ENCODE assay signal across 8 mouse cellular contexts in genomic region chr4:153806820-153807436, GRCm38 (mm10).
DNase-seq lines count a peak whose midpoint lies in the region; ATAC-seq and TF ChIP-seq lines count a peak whose summit lies in the region.

No protein-coding gene starts in this region.

- H3K9ac ChIP-seq in forebrain, embryonic 14.5 days (ENCODE audit: low read length), result peak overlapping the region; percentile 6; the same call in 1 of the 2 replicates
- peak overlapping the region; percentile 2 for H3K9ac ChIP-seq in midbrain, embryonic 11.5 days (ENCODE audit: low read length)
- no peak overlapping the region for H3K9ac ChIP-seq in stomach, postnatal 0 days (ENCODE audit: low read length)

- TF ChIP-seq EP300 in stomach, postnatal 0 days (optimal IDR thresholded peaks at IDR 0.05), result no peak

- H3K27me3 ChIP-seq in forebrain, embryonic 14.5 days (replicated peaks; ENCODE audit: control insufficient read depth, insufficient read depth, low read length), result no peaks in the 10 kb centered on the region
- no peaks in the 10 kb centered on the region; the same call in 1 of the 2 replicates for H3K27me3 ChIP-seq in midbrain, embryonic 11.5 days (ENCODE audit: control insufficient read depth, insufficient read depth, low read length)
- H3K27me3 ChIP-seq in stomach, postnatal 0 days (ENCODE audit: control insufficient read depth, insufficient read depth, low read length), result no peaks in the 10 kb centered on the region

- H3K36me3 ChIP-seq in forebrain, embryonic 14.5 days (ENCODE audit: control insufficient read depth, insufficient read depth, low read length), result no peaks in the 10 kb centered on the region
- no peaks in the 10 kb centered on the region for H3K36me3 ChIP-seq in midbrain, embryonic 11.5 days (ENCODE audit: control insufficient read depth, insufficient read depth, low read length)
- no peaks in the 10 kb centered on the region for H3K36me3 ChIP-seq in stomach, postnatal 0 days (ENCODE audit: control insufficient read depth, insufficient read depth, low read length)

- no peaks in the 10 kb centered on the region for H3K9me3 ChIP-seq in forebrain, embryonic 14.5 days (replicated peaks; ENCODE audit: control insufficient read depth, low read length)
- no peaks in the 10 kb centered on the region for H3K9me3 ChIP-seq in midbrain, embryonic 11.5 days (ENCODE audit: control insufficient read depth, low read length)
- H3K9me3 ChIP-seq in stomach, postnatal 0 days (ENCODE audit: control insufficient read depth, low read length), result no peaks in the 10 kb centered on the region

- 11% methylated on average over 10 of the region's 10 CpGs for WGBS in forebrain, embryonic 14.5 days
- 28% methylated on average over 10 of the region's 10 CpGs for WGBS in midbrain, embryonic 11.5 days
- WGBS in stomach, postnatal 0 days, result 33% methylated on average over 10 of the region's 10 CpGs

- no peak overlapping the region for H3K4me3 ChIP-seq in forebrain, embryonic 14.5 days (ENCODE audit: low read depth, low read length)
- H3K4me3 ChIP-seq in midbrain, embryonic 11.5 days (ENCODE audit: low read depth, low read length), result no peak overlapping the region
- no peak overlapping the region for H3K4me3 ChIP-seq in stomach, postnatal 0 days (ENCODE audit: low read depth, low read length)

- peak; percentile 52 for DNase-seq in right cerebral cortex, postnatal 4 days
- no peak for DNase-seq in right cerebral cortex, postnatal 25 days
- DNase-seq in forebrain, embryonic 14.5 days (ENCODE audit: low spot score), result peak; percentile 69
- peak; percentile 91 for DNase-seq in midbrain, embryonic 11.5 days (ENCODE audit: low spot score, missing footprints)
- no peak for DNase-seq in stomach, postnatal 0 days (ENCODE audit: low spot score)
- no peak for DNase-seq in gastrocnemius, postnatal 25 days
- DNase-seq in ovary, postnatal 36 days (ENCODE audit: low spot score), result no peak
- no peak for DNase-seq in ovary, postnatal 10 days (ENCODE audit: low spot score)

- peak overlapping the region; percentile 62; the same call in 1 of the 2 replicates for H3K27ac ChIP-seq in forebrain, embryonic 14.5 days (ENCODE audit: low read depth, low read length)
- H3K27ac ChIP-seq in midbrain, embryonic 11.5 days (ENCODE audit: low read depth, low read length), result no peak overlapping the region
- no peak overlapping the region for H3K27ac ChIP-seq in stomach, postnatal 0 days (replicated peaks)

- TF ChIP-seq CTCF in stomach, postnatal 0 days (IDR thresholded peaks at IDR 0.05; ENCODE audit: low read depth), result peak; percentile 37

- peak overlapping the region; percentile 42 for H3K4me2 ChIP-seq in forebrain, embryonic 14.5 days (ENCODE audit: low read length)
- peak overlapping the region; percentile 41; the same call in 1 of the 2 replicates for H3K4me2 ChIP-seq in midbrain, embryonic 11.5 days
- H3K4me2 ChIP-seq in stomach, postnatal 0 days (replicated peaks; ENCODE audit: low read depth), result no peak overlapping the region

- ATAC-seq in forebrain, embryonic 14.5 days, result peak; percentile 27; the same call in 1 of the 2 replicates
- peak; percentile 19; the same call in 1 of the 2 replicates for ATAC-seq in midbrain, embryonic 11.5 days (ENCODE audit: low FRiP score)
- no peak for ATAC-seq in stomach, postnatal 0 days (ENCODE audit: low FRiP score, low TSS enrichment)

- peaks cover 10% of the 10 kb centered on the region for H3K4me1 ChIP-seq in forebrain, embryonic 14.5 days (ENCODE audit: control insufficient read depth, insufficient read depth, low read length)
- peaks cover 12% of the 10 kb centered on the region for H3K4me1 ChIP-seq in midbrain, embryonic 11.5 days (ENCODE audit: control insufficient read depth, insufficient read depth, low read length)
- H3K4me1 ChIP-seq in stomach, postnatal 0 days (replicated peaks; ENCODE audit: control insufficient read depth, insufficient read depth), result no peaks in the 10 kb centered on the region

Comparison
In these comparisons a context has a peak if more than half of its experiments do, and no peak if none do; other contexts are left out.
1. DNase-seq: peak in right cerebral cortex, postnatal 4 days (single experiment), forebrain, embryonic 14.5 days (single experiment) and midbrain, embryonic 11.5 days (single experiment); none in right cerebral cortex, postnatal 25 days (single experiment), stomach, postnatal 0 days (single experiment), gastrocnemius, postnatal 25 days (single experiment), ovary, postnatal 36 days (single experiment) and ovary, postnatal 10 days (single experiment).